Mouse (Mus musculus) midbrain, embryonic 14.5 days (tissue): ENCODE measurements around the gene Cdh22. TPM values are rescaled to one million over a fixed set of nuclear protein-coding genes. Genes with fewer than 3 reads are reported as not detected.
A peak's percentile ranks its signal among the peaks of the same experiment; 100 is the strongest.

ENCODE experiments used
- ATAC-seq: fragments of 200-750 bp; cut with Nextera tagmentation; 2 replicates; pipeline ENCODE4 v1.8.0; 2017; ENCODE audit warnings: moderate number of reproducible peaks, moderate library complexity; ENCODE audit not compliant: low FRiP score, low TSS enrichment
- DNase-seq: peaks from one replicate; pipeline ENCODE4 v3.0.0-alpha.2; 2015
- H3K27ac ChIP-seq: fragments of 300-500 bp; sonication (generic); replicated peaks from 2 replicates; pipeline ENCODE4 v1.5.1; 2014; ENCODE audit warnings: mild to moderate bottlenecking, low read depth, low read length, moderate library complexity
- H3K27me3 ChIP-seq: fragments of 300-500 bp; sonication (generic); 2 replicates; pipeline ENCODE4 v1.6.1; 2014; ENCODE audit warnings: low read length, control low read depth, mixed read lengths; ENCODE audit not compliant: control insufficient read depth, insufficient read depth
- H3K36me3 ChIP-seq: fragments of 300-500 bp; sonication (generic); 2 replicates; pipeline ENCODE4 v1.6.1; 2014; ENCODE audit warnings: low read length, control low read depth; ENCODE audit not compliant: control insufficient read depth, insufficient read depth
- H3K4me1 ChIP-seq: fragments of 300-500 bp; sonication (generic); 2 replicates; pipeline ENCODE4 v1.6.1; 2014; ENCODE audit warnings: mild to moderate bottlenecking, antibody characterized with exemption, low read length, control low read depth; ENCODE audit not compliant: control insufficient read depth, insufficient read depth
- H3K4me2 ChIP-seq: fragments of 300-500 bp; sonication (generic); 2 replicates; pipeline ENCODE4 v1.6.1; 2014; ENCODE audit warnings: mild to moderate bottlenecking, low read length, moderate library complexity
- H3K4me3 ChIP-seq: fragments of 300-500 bp; sonication (generic); replicated peaks from 2 replicates; pipeline ENCODE4 v1.5.1; 2014; ENCODE audit warnings: low read depth, low read length
- H3K9ac ChIP-seq: fragments of 300-500 bp; sonication (generic); replicated peaks from 2 replicates; pipeline ENCODE4 v1.6.1; 2014; ENCODE audit warnings: mild to moderate bottlenecking, low read length, moderate library complexity
- H3K9me3 ChIP-seq: fragments of 300-500 bp; sonication (generic); 2 replicates; pipeline ENCODE4 v1.6.1; 2016; ENCODE audit warnings: low read length, control low read depth, mixed read lengths; ENCODE audit not compliant: control insufficient read depth
- WGBS: fragments of 180-500 bp; shearing (Covaris S2); extraction: QIAGEN DNeasy Blood & Tissue Kit; methylation state at CpG from one replicate; pipeline ENCODE4 v1.1.7; 2014; 5-methylcytosine and 5-hydroxymethylcytosine counted together
- polyA plus RNA-seq: library from polyadenylated mRNA; unstranded; fragments of >200 nt; fragmentation: Nextera tagmentation; extraction: Ambion mirVana; gene quantifications from 2 replicates; pipeline ENCODE4 v1.2.1, GENCODE M21; 2014

Cdh22 gene
- polyA plus RNA-seq, 1 experiment from 2014 or later, result 15.8 TPM

DNA sequence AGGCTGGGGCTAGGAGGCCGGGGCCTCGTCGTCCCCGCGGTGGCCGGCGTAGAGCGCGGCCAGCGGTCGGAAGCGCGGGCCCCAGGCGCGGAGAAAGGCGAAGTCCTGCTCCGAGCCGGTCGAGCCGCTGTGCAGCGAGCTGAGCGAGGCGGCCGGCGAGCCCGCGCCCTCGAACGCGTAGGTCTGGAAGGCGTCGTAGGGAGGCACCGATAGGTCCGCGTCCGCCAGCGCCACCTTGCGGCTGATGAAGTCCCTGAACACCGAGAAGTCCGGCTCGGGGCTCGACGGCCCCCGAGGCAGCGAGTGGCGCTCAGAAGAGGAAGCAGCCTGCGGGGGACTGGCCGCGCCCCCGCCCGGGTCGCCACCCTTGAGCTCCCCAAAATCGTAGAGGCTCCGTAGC lies 122.5 kb downstream of the Cdh22 start:
- ATAC-seq (peak; percentile 62; the same call in 1 of the 2 replicates), DNase-seq (peak; percentile 93)
- H3K27me3 ChIP-seq, result peaks cover 17% of the 10 kb centered on the region

DNA sequence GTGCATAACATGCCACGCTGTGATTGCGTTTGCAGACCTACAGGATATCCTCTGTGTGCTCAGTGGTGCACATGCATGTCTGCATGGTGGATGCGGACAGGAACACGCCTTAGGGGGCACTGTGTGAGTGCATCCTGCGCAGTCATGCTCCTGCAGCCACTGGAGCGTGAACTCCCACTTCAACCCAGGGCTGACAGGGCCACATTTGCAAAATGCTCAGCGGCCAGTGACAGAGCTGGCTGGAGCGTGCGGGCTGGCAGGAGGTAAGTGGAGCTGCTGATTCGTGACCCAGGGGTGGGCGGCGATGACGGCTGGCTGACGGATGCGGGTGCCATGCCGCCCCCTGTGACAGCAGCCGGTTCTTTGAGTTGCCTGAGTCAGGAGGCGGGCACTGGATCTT lies 128.1 kb downstream of the Cdh22 start:
- peak overlapping the region; percentile 4; the same call in 1 of the 2 replicates for H3K27ac ChIP-seq
- peaks cover 3% of the 10 kb centered on the region for H3K27me3 ChIP-seq
- peaks cover 14% of the 10 kb centered on the region for H3K4me1 ChIP-seq
- no peaks in the 10 kb centered on the region for H3K36me3 ChIP-seq
- H3K9ac ChIP-seq, result no peak overlapping the region
- H3K4me3 ChIP-seq, result no peak overlapping the region
- H3K9me3 ChIP-seq, result no peaks in the 10 kb centered on the region
- WGBS, result 15% methylated on average over 18 of the region's 18 CpGs
- H3K4me2 ChIP-seq, result no peak overlapping the region
- peak; percentile 50 for DNase-seq
- ATAC-seq, result peak; percentile 22; the same call in 1 of the 2 replicates

More for the DNA sequence above, 122.5 kb downstream of the Cdh22 start:
- under 1% methylated on average over 49 of the region's 54 CpGs for WGBS
- Histone ChIP-seq H3K4me2 (peak overlapping the region; percentile 26; the same call in 1 of the 2 replicates), H3K4me1 (peaks cover 5% of the 10 kb centered on the region; the same call in 1 of the 2 replicates), H3K9ac (no peak overlapping the region), H3K9me3 (no peaks in the 10 kb centered on the region), H3K4me3 (peak overlapping the region; percentile 9; the same call in 1 of the 2 replicates), H3K27ac (no peak overlapping the region), H3K36me3 (0 out of 2 replicates have a peak, but pooled peaks cover 4% of the 10 kb centered on the region)

- Histone ChIP-seq H3K36me3 (no peaks in the 10 kb centered on the region), H3K9me3 (no peaks in the 10 kb centered on the region), H3K27ac (no peak overlapping the region), H3K4me2 (no peak overlapping the region), H3K4me3 (no peak overlapping the region), H3K27me3 (no peaks in the 10 kb centered on the region), H3K9ac (no peak overlapping the region), H3K4me1 (peaks cover 20% of the 10 kb centered on the region)
- 67% methylated on average over 16 of the region's 16 CpGs for WGBS
- DNase-seq, result no peak
- ATAC-seq, result no peak
Measured at GRCm38 (mm10) chr2:165105513-165106079, 129.1 kb downstream of the Cdh22 start.

DNA sequence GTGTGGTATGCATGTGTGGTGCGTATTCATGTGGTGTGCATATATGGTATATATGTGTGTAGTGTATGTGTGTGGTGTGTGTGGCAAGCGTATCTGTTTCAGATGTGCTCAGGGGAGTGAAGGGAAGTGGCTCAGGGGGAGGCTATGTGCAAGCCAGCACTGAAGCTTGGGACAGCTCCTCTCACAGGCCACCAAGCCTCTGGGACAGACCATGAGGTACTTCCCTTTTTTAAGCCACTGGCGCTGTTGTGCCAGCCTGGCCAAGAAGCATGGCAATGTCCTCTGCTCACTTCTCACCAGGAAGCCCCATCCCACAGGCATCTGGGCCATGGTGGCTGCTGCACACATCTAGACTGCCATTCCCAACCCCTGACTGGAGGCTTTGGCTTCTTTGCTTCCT lies 131.7 kb downstream of the Cdh22 start:
- no peak overlapping the region for H3K4me2 ChIP-seq
- no peak for DNase-seq
- no peak overlapping the region for H3K9ac ChIP-seq
- no peak for ATAC-seq
- no peaks in the 10 kb centered on the region for H3K36me3 ChIP-seq
- H3K9me3 ChIP-seq, result no peaks in the 10 kb centered on the region
- H3K27me3 ChIP-seq, result no peaks in the 10 kb centered on the region
- no peak overlapping the region for H3K4me3 ChIP-seq
- peaks cover 20% of the 10 kb centered on the region for H3K4me1 ChIP-seq
- 93% methylated on average over 3 of the region's 3 CpGs for WGBS
- no peak overlapping the region for H3K27ac ChIP-seq

- ATAC-seq, result no peak
- H3K27me3 ChIP-seq, result no peaks in the 10 kb centered on the region
- H3K27ac ChIP-seq, result no peak overlapping the region
- no peak overlapping the region for H3K9ac ChIP-seq
- 8% methylated on average over 6 of the region's 6 CpGs for WGBS
- H3K36me3 ChIP-seq, result no peaks in the 10 kb centered on the region
- H3K4me2 ChIP-seq, result no peak overlapping the region
- no peak overlapping the region for H3K4me3 ChIP-seq
- peaks cover 22% of the 10 kb centered on the region for H3K4me1 ChIP-seq
- H3K9me3 ChIP-seq, result no peaks in the 10 kb centered on the region
- DNase-seq, result peak; percentile 27
Measured at GRCm38 (mm10) chr2:165100749-165101148, 133.9 kb downstream of the Cdh22 start.

- WGBS, result 83% methylated on average over 3 of the region's 3 CpGs
Measured at GRCm38 (mm10) chr2:165098861-165099260, 135.8 kb downstream of the Cdh22 start.

GRCm38 (mm10) chr2:165096367-165096766 lies 138.3 kb downstream of the Cdh22 start:
- Histone ChIP-seq H3K4me2 (no peak overlapping the region), H3K36me3 (no peaks in the 10 kb centered on the region), H3K27ac (peak overlapping the region; percentile 55), H3K9ac (no peak overlapping the region), H3K4me3 (no peak overlapping the region), H3K4me1 (peaks cover 20% of the 10 kb centered on the region), H3K9me3 (no peaks in the 10 kb centered on the region), H3K27me3 (no peaks in the 10 kb centered on the region)
- ATAC-seq (no peak), DNase-seq (peak; percentile 72)
- WGBS, result 16% methylated on average over 10 of the region's 10 CpGs

More at GRCm38 (mm10) chr2:165098861-165099260, 135.8 kb downstream of the Cdh22 start:
- H3K4me3 ChIP-seq, result no peak overlapping the region
- H3K4me2 ChIP-seq, result no peak overlapping the region
- ATAC-seq, result no peak
- no peak overlapping the region for H3K9ac ChIP-seq
- peaks cover 20% of the 10 kb centered on the region for H3K4me1 ChIP-seq
- H3K27ac ChIP-seq, result no peak overlapping the region
- H3K36me3 ChIP-seq, result no peaks in the 10 kb centered on the region
- DNase-seq, result no peak
- H3K9me3 ChIP-seq, result no peaks in the 10 kb centered on the region
- H3K27me3 ChIP-seq, result no peaks in the 10 kb centered on the region

DNA sequence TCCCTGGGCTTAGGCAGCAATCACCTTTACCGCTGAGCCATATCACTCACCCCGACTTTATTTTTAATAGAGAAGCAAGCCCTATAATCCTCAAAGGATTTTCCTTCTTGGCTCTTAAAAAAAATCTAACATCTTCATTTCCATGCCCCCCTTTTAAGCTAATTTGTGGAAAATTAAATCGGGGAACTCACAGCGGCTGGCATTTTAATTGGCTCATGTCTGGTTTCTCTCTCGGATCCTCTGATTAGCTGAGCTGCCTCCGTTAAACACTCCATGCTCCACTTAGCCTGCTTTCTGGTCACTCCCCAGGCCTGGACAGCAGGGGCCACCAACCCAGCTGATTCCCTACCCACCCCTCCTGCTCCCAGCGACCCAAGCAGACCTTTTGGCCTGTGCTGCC lies 142.3 kb downstream of the Cdh22 start:
- H3K9me3 ChIP-seq, result no peaks in the 10 kb centered on the region
- no peaks in the 10 kb centered on the region for H3K36me3 ChIP-seq
- H3K4me2 ChIP-seq, result no peak overlapping the region
- H3K27ac ChIP-seq, result no peak overlapping the region; the same call in 1 of the 2 replicates
- ATAC-seq (no peak), DNase-seq (peak; percentile 49)
- H3K4me1 ChIP-seq, result peaks cover 16% of the 10 kb centered on the region
- H3K27me3 ChIP-seq, result no peaks in the 10 kb centered on the region
- H3K4me3 ChIP-seq, result no peak overlapping the region
- 32% methylated on average over 7 of the region's 7 CpGs for WGBS
- H3K9ac ChIP-seq, result no peak overlapping the region

GRCm38 (mm10) chr2:165091433-165091965 lies 143.2 kb downstream of the Cdh22 start:
- Histone ChIP-seq H3K4me2 (no peak overlapping the region), H3K9me3 (no peaks in the 10 kb centered on the region), H3K27ac (no peak overlapping the region), H3K9ac (no peak overlapping the region), H3K27me3 (no peaks in the 10 kb centered on the region), H3K4me3 (no peak overlapping the region), H3K4me1 (peaks cover 11% of the 10 kb centered on the region), H3K36me3 (no peaks in the 10 kb centered on the region)
- 64% methylated on average over 8 of the region's 8 CpGs for WGBS
- DNase-seq (no peak), ATAC-seq (no peak)
